Mouse (Mus musculus): Measurements from ENCODE around the gene Fads2.

Gene Fads2

DNA sequence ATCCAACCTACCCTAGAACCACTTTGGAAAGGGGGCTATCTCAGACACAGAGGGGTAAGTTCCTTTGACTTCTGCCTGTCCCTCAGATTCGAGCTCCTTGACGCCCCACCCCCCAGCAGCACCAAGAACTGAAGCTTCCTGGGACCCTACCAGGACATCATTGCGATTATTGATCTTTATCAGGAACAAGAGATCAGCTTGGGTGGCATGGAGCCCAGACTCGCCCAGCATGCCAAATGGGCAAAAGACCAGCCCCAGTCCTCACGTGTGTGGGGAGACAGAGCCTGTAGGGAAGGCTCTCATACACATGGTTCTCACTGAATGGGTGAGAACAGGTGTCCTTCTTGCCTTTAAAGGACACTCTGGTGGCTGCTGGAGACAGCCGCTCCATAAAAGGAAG lies 2.7 kb upstream of the Fads2 start:
- in situ Hi-C loops (cut with MboI; ENCODE audit: unreplicated experiment in 2 of 2) = loop anchor here (5.0 kb wide), 1 partner anchor 187 kb away; no protein-coding TSS in a partner anchor

DNA sequence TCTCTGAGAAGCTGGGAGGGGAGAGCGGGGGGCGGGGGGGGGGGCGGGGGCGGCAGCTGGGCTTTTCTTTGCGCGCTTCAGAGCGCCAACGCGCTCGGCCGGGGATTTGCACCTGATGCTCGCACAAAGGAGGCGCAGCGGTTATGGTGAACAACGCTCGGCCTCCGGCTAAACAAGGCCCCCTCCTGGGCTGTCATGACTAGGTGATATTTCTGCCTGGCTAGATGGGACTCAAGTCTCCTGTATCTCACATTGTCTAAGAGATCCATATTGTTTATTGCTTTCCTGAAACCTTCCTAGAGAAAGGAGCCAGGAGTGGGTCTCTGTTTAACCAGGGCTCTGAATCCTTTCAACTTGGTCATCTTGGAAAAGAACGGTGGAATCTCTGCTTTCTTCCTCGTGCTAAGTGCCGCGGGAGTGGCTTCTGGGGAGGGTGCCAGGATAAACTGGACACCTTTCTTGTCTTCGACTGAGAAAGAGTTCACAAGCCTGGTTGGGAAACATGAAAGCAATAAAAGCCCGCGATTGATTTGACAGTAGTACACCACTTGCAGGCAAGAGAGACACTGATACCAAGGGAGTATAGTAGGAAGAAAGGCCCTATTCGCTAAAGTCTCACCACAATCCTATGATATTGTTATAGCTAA lies 631 bp upstream of the Fads2 start:
- in situ Hi-C loops (cut with MboI; ENCODE audit: unreplicated experiment in 2 of 2) = loop anchor here (5.0 kb wide), 1 partner anchor 185 kb away; no protein-coding TSS in a partner anchor

DNA sequence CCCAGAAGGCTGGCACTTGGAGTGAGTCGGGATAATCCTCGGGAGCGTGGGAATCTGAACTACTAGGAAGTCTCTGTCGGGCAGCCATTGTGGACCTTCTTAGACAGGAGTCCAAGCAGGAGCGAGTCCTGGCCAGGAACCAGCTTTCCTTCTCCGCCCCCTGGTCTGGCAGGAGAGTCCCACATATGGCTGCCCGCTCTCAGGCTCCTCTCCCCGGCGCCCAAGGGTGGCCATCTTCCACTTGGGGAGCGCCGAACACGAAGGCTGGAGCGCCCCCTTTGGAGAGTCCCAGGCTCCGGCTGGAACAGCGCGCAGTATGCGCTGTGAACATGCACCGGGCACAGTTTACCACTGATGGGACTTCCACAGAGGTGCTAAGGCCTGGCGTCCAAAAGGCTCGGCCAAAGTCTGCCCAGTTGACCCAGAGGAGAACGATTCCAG lies 895 bp downstream of the Fads2 start:
- in situ Hi-C loops (cut with MboI; ENCODE audit: unreplicated experiment in 2 of 2) = loop anchor here (5.0 kb wide), 1 partner anchor 183 kb away; no protein-coding TSS in a partner anchor

DNA sequence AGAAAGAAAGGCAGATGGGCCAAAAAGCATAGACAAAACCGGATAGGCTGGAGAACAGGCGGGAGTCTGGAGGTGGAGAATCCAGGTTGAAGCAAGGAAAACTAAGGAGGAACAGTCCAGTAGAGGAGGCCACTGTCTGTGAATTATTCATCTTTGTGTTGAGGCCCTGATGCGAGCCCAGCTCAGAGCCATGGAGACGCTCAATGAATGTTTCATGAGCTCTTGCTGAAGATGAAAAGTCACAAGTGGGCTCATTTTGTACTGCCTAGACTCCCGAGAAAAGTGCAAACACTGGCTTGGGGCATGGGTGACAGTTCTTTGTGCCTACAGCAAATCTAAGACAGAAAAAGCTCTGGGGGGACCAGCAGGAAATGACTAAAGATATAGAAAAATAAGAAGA lies 3.7 kb downstream of the Fads2 start:
- in situ Hi-C loops (cut with MboI; ENCODE audit: unreplicated experiment in 2 of 2) = loop anchor here (5.0 kb wide), 2 partner anchors 61 to 101 kb away; no protein-coding TSS in a partner anchor

DNA sequence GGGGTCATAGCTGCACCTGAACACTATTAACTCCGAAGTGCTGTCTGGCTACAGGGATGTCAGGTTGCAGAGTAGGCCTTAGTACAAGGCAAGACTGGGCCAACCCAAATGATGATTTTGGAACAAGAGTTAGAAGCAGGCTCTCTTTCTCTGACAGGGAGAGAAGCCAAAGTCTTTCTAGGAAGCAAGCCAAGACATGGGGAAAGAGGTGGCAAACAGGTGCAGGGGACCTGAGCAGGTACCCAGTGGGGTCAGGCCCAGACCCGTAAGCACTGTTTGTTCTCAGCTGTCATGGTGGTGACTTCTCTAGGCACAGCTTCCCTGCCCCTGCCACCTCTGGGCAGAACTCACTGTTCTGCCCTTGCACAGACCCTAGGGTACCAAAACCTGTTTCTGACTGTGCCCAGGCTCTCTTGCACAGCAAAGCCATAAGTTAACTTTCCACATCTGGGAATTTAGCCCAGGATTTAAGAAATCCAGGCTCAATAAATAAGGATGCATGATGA lies 5.1 kb downstream of the Fads2 start:
- in situ Hi-C loops (cut with MboI; ENCODE audit: unreplicated experiment in 2 of 2) = loop anchor here (5.0 kb wide), 2 partner anchors 59 to 99 kb away; no protein-coding TSS in a partner anchor

DNA sequence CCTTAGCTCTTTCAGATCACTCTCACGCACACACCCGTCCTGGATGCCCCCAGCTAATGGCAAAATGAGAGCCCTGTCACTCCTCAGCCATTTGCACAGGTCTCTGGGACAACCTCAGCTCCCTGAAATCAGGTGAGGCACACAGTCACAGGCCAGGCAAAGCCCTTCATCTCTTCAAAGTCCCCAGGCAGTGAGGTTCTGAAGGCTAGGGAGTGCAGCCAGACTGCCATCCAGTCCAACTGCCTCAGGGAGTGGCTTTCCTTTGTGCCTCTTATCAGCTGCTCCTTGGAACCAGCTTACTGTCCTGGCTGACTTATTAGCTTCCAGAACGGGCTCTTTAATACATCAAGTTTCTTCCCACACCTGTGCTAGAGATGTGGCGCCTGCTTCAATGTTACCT lies 6.9 kb downstream of the Fads2 start:
- in situ Hi-C loops (cut with MboI; ENCODE audit: unreplicated experiment in 2 of 2) = loop anchor here (5.0 kb wide), 2 partner anchors 57 to 97 kb away; no protein-coding TSS in a partner anchor

DNA sequence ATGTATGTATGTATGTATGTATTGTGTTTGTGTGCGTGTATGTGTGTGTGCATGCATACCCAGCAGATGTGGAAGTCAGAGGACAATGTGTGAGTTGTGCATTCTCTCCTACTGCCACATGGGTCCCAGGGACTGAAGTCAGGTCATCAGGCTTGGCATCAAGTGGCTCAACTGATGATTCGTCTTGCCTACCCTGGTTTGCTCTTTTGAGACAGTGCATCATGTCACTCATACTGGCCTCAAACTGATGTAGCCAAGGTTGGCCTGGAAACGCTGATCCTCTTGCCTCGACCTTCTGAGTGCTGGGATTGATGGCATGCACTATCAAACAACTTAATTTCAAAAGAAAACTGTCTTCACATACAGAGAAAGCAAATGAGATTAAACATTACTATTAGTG lies 7.7 kb downstream of the Fads2 start:
- in situ Hi-C loops (cut with MboI; ENCODE audit: unreplicated experiment in 2 of 2) = no loop called here

DNA sequence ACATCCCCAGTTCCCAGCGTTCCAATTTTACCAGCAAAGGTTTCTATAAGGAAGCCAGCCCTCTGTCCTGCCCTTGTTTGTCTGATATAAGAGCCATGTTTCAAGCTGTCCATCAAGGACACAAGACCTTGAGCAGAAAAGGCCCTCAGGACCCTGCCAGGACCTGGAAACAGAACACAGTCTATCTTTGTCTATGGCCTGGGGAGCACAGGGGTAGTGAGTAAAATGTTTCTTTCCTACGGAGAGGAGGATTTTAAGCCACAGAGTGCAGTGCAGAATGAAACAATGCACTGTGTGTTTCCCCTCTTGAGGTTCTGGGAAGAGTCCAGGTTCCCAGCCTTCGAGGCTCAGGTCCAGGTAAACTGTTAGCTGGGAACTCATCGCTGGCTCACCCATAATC lies 14.6 kb downstream of the Fads2 start:
- in situ Hi-C loops (cut with MboI; ENCODE audit: unreplicated experiment in 2 of 2) = no loop called here

DNA sequence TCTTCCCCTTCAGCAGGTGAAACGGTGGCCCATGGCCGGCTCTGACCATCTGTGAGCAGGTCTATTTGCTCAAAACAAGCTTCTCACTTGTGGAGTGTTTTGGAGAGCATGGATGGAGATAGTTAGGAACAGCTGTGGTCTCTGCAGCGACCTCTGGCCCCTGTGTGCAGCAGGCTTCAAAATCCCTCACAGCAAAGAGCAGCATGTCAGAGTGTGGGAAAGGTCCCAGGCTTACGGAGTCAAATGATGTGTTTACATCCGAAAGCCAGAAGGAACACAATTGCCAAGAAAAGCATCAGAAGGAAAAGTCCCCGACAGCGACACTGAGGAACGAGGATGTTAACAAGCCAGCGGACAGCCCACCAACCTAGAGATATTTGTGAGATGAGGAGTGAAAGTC lies 16.1 kb downstream of the Fads2 start:
- in situ Hi-C loops (cut with MboI; ENCODE audit: unreplicated experiment in 2 of 2) = no loop called here

DNA sequence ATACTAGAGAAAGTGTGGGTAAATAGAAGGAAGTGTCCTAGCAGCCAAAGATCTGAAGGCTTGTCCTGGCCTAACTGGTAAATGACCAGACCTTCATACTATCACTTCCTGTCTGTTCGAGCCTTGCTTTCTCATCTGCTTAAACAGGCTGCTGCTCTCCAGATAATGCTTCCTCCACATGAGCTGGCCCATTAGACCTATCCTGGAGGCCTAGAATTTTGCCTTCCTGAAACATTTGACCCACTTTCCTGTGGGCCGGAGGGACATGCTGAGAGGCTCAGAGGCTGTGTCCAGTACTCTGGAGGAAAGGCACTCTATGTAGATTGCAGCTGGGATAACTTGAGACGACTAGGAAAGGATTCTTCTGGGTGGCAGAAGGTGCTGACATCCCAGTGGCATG lies 19.4 kb downstream of the Fads2 start:
- in situ Hi-C loops (cut with MboI; ENCODE audit: unreplicated experiment in 2 of 2) = no loop called here

DNA sequence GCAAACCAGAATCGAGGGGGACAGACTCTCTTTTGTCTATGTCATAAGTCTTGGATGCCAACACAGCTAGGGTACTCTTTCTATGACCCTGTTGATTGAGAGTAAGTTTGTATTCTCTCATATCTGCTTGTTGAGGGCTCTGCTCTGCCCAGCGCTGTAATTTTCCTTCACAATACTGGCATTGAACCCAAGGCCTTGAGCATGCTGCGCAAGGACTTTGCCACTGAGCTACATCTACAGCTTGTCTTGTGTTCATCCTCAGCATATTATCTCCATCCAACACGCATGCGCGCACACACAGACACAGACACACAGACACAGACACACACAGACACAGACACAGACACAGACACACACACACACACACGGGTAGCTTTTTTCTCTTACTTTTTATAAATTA lies 21.2 kb downstream of the Fads2 start:
- in situ Hi-C loops (cut with MboI; ENCODE audit: unreplicated experiment in 2 of 2) = no loop called here

DNA sequence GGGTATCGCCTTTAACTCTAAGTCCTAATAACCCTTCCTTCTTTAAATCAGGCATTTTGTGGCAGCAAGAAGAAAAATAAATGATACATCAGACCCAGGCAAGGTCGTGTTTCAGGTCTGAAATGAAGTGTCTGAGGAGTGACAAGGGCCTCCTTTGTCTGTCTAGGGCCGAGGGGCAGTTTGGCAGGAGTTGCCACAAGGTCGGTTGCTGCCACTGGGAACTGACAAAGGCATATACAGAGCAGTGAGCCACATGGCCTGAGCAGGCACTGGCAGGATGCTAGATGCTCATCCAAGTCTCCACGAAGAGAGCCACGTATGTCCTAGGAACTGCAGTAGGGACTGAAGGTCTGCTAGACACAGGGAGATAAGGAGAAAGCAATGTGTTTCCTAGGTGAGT lies 23.2 kb downstream of the Fads2 start:
- in situ Hi-C loops (cut with MboI; ENCODE audit: unreplicated experiment in 2 of 2) = no loop called here

DNA sequence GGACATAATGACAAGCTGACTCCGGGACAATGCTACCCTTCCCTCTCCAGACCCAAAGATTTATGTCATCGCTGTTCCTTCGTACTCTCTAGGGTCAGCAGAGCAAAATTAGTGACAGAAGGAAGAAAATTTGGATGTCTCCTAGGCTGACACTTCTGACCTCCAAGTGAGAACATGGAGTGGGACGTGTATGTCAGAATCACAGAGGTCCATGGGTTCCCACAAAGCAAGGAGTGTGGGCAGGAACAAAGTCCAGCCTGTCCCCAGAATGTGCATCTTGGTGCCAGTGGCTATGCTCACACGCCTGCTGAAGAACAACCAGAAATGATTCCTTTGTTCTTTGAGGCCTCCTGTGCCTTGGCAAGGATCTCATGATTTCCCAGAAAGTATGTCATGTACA lies 28.4 kb downstream of the Fads2 start:
- in situ Hi-C loops (cut with MboI; ENCODE audit: unreplicated experiment in 2 of 2) = no loop called here

DNA sequence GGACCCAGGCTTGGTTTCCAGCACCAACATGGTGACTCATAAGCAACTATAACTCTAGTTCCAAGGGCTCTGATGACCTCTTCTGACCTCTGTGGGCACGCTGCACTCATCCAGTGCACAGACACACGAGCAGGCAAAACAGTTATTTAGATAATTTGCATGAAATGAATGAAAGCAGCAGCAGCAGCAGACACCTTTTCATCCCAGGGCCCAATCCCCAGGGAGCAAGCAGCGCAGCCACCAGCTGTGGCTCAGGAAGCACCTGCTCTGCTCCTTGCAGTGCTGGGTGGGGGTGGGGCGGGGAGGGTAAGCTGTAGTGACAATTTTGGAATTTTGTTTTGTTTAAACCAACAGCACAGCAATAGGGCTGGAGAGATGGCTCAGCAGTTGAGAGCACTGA lies 29.7 kb downstream of the Fads2 start:
- in situ Hi-C loops (cut with MboI; ENCODE audit: unreplicated experiment in 2 of 2) = no loop called here

DNA sequence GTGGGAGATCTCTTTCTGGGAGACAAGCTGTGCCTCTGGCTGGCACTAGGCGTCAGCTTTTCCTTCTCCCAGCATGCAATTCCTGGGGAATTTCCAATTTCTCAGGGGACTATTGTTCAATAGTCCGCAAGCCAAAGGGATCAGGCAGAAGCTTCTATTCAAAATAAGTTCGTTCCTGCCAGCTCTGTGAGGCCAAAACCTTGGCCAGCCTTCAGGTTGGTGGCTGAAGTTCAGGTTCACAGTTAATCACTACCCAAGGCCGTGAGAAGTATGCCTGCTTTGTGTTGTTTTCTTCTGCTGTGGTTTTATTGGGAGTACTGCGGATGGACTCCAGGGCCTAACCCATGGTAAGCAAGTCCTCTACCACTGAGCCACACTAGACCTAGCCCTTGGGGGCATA lies 30.4 kb downstream of the Fads2 start:
- in situ Hi-C loops (cut with MboI; ENCODE audit: unreplicated experiment in 2 of 2) = no loop called here

DNA sequence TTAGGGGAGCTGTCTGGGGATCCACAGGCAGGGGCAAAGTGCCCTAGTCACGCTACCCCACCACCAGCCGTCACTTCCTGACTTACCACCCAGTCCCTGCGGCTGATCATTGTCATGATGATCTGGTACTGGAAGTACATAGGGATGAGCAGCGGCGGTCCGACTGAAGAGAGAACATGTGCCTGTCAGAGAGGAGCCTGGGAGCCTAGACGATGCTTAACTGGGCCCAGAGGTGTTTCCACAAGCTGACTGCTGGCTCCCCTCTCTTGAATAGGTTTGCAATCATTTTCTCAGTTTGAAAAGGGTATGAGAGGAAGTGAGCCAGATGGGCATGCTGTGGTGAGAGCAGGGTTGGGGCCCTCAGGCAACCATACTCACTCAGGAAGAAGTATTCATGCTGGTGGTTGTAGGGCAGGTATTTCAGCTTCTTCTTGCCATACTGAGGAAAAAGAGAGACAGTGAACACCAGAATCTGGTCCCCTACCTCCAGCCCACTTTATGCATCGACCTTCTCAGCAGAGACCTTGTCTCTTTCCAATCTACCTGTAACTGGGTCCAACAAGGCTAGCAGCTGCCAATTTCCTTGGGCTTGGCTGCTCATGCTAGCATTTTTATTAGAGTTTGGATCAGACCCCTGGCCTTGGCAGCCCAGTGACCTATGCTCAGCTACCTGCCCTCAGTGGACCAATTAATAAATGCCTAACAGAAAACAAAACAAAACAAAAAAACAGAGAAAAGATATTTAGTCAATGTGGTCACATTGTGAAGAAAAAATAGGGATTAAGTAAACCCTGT lies 31.2 kb downstream of the Fads2 start:
- in situ Hi-C loops (cut with MboI; ENCODE audit: unreplicated experiment in 2 of 2) = no loop called here

DNA sequence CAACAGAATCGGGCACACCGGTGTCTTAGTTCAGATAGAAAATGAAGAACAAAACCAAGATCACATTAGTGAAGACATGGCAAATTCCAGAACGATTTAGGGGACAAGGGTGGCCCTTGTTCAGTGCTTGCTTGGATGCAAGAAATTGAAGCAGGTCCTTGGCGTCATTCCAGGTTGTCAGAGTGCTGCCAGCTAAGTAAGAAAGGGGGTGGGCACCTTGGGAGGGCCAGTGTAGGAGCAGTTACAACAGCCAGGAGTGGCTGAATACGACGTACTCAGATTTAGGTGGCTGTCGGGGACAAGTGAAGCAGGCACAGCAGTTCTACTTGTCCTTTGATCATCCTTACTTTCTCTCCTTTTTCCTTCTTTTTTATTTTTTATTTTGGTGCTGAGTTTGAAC lies 33.8 kb downstream of the Fads2 start:
- in situ Hi-C loops (cut with MboI; ENCODE audit: unreplicated experiment in 2 of 2) = no loop called here

DNA sequence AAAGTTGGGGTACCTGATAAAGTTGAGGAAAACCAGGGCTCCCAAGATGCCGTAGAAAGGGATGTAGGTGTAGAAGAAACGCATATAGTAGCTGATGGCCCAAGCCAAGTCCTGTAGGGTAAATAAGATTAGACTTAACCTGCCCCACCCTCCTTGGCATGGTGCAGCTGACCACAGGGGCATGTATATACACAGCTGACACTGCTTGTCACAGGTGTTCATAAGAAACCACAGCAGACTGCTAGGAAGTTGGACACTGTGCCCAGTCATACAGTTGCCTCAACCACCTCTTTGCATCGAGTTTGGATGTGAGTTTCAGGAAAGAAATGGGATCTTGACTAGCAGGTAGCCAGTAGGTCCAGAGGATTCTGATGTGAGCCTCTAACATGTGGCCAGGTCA lies 35.0 kb downstream of the Fads2 start:
- in situ Hi-C loops (cut with MboI; ENCODE audit: unreplicated experiment in 2 of 2) = no loop called here

DNA sequence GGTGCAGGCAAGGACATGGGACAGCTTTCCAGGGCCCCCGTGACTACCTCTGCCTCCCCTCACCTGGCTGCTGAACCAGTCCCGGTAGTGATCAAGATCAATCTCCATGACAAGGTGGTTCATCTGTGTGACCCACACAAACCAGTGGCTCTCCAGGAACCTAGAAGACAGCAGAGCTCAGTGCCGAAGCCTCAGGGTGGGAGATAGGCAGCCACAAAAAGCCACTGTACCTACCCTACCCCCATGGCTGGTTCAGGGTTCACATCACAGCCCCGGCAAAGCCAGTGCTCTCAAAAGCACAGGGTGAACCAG lies 35.4 kb downstream of the Fads2 start:
- in situ Hi-C loops (cut with MboI; ENCODE audit: unreplicated experiment in 2 of 2) = no loop called here

DNA sequence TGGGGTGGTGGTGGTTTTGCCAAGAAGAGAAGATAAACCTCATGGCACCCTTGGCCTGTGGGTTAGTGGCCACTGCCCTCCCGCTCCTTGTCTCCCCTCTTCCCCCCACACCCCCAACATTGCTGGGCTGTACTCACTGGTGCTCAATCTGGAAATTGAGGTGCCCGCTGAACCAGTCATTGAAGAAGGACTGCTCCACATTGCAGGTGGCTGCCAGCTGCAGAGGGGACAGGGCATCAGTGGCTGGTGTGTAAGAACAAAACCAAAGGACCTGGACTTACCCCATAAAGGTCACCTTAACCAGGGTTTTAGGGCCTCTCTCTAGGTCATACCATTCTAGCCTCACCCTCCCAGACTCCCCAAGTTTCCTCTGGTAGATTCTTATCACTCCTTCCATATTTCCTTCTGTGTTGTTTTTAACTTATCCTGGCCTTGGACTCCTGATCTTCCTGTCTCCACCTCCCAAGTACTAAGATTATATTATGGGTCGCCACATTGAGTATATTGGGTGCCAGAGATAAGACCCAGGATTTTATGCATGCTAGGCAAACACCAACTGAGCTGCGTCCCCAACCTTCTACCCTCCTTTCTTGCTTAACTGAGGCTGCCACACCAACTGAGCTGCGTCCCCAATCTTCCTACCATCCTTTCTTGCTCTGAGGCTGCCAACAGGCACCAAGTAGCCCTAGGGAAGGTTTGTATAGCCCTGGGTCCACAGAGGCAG lies 35.9 kb downstream of the Fads2 start:
- in situ Hi-C loops (cut with MboI; ENCODE audit: unreplicated experiment in 2 of 2) = no loop called here

Measured in v-Abl transformed pro-B cells (cell line).